In the genomic region with DNA sequence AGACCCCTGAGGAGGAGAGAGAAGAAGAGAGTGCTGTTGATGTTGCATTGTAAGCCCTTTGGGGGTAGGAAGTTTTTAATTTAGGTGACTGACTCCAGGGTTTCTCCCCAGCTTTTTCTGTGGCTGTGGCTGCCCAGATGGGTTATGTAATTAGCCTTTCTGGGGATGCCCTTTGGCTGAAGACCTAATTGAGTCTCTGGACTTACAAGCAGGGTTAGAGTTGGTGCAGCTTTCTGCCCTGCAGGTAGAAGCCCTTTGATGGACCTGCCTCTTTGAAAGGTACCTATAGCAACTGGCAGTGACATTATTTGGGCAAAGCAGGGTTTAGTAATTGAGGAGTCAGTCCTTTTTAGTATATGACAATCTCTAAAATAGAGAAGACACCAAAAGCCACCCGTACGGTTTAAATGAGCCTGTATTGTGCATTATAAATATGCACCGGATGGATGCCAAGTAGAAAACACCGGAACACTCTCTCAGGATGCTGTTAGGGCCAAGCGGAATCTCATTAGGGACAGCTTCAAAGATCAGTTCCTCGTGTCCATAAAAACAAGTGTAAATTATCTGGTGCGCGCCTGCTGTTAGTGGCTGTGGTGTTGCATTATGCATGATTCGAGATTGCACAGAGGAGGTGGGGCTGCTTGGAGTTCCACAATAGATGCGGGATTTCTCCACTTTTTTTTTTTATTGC, we compare ENCODE assay signal across 15 mouse cellular contexts. TPM values are rescaled to one million over a fixed set of nuclear protein-coding genes. Genes with fewer than 3 reads are reported as not detected.
DNase-seq lines count a peak whose midpoint lies in the region; ATAC-seq and TF ChIP-seq lines count a peak whose summit lies in the region.
"Had no signal": no experiment of that assay in that cellular context is flagged by ENCODE, and none has a peak within 500 bp of the region (broad histone marks: within the 10 kb centered on the region; RNA-seq: fewer than 3 reads in every experiment).

No protein-coding gene starts in this region.

- WGBS in forebrain, embryonic 14.5 days, result 7% methylated on average over 10 of the region's 10 CpGs
- WGBS in hindbrain, embryonic 14.5 days, result 19% methylated on average over 10 of the region's 10 CpGs
- 12% methylated on average over 10 of the region's 10 CpGs for WGBS in midbrain, postnatal 0 days

- peak; percentile 93 for ATAC-seq in forebrain, embryonic 14.5 days
- ATAC-seq in hindbrain, embryonic 14.5 days (ENCODE audit: low FRiP score), result peak; percentile 72; the same call in 1 of the 2 replicates
- peak; percentile 34; the same call in 1 of the 2 replicates for ATAC-seq in midbrain, postnatal 0 days (ENCODE audit: low FRiP score)

- peak overlapping the region; percentile 29 for H3K4me2 ChIP-seq in forebrain, embryonic 14.5 days (ENCODE audit: low read length)
- H3K4me2 ChIP-seq in hindbrain, embryonic 14.5 days (replicated peaks), result peak overlapping the region; percentile 22
- peak overlapping the region; percentile 12 for H3K4me2 ChIP-seq in midbrain, postnatal 0 days (ENCODE audit: low read depth, low read length, poor library complexity, severe bottlenecking)
- H3K4me2 ChIP-seq: heart, embryonic 15.5 days; limb, embryonic 15.5 days; lung, embryonic 15.5 days had no signal

- no peak for DNase-seq in left cerebral cortex, adult 2 months (ENCODE audit: extremely low spot score in 1 of 2, low spot score in 2 of 2)
- no peak for DNase-seq in left cerebral cortex, postnatal 36 days (ENCODE audit: low spot score in 2 of 2)
- DNase-seq in forebrain, embryonic 14.5 days (ENCODE audit: low spot score), result peak; percentile 94
- DNase-seq in hindbrain, embryonic 14.5 days (ENCODE audit: low spot score), result peak; percentile 55
- DNase-seq in midbrain, postnatal 0 days (ENCODE audit: low spot score), result peak; percentile 43
- DNase-seq in kidney, postnatal 14 days, result no peak
- DNase-seq in kidney, postnatal 25 days, result no peak
- DNase-seq: cerebellum, adult 9-11 months; gastrocnemius, postnatal 36 days had no signal

- no peaks in the 10 kb centered on the region for H3K27me3 ChIP-seq in forebrain, embryonic 14.5 days (replicated peaks; ENCODE audit: control insufficient read depth, insufficient read depth, low read length)
- H3K27me3 ChIP-seq in hindbrain, embryonic 14.5 days (ENCODE audit: control insufficient read depth, insufficient read depth, low read length), result no peaks in the 10 kb centered on the region
- H3K27me3 ChIP-seq in midbrain, postnatal 0 days (ENCODE audit: insufficient read depth, low read length), result no peaks in the 10 kb centered on the region
- H3K27me3 ChIP-seq: heart, embryonic 15.5 days; limb, embryonic 15.5 days; lung, embryonic 15.5 days had no signal

- peak overlapping the region; percentile 9; the same call in 1 of the 2 replicates for H3K4me3 ChIP-seq in left cerebral cortex, adult 2 months
- no peak overlapping the region for H3K4me3 ChIP-seq in forebrain, embryonic 14.5 days (ENCODE audit: low read depth, low read length)
- H3K4me3 ChIP-seq in hindbrain, embryonic 14.5 days (replicated peaks; ENCODE audit: low read length), result no peak overlapping the region
- no peak overlapping the region for H3K4me3 ChIP-seq in midbrain, postnatal 0 days (ENCODE audit: low read depth, low read length)
- H3K4me3 ChIP-seq: erythroblast, embryonic 14.5 days; heart, embryonic 15.5 days; limb, embryonic 15.5 days; lung, embryonic 15.5 days had no signal

- TF ChIP-seq CTCF in left cerebral cortex, adult 2 months (IDR thresholded peaks at IDR 0.05), result no peak
- TF ChIP-seq CTCF in midbrain, postnatal 0 days (IDR thresholded peaks at IDR 0.05), result no peak

- no peak overlapping the region for H3K9ac ChIP-seq in forebrain, embryonic 14.5 days (ENCODE audit: low read length)
- no peak overlapping the region for H3K9ac ChIP-seq in hindbrain, embryonic 14.5 days
- H3K9ac ChIP-seq in midbrain, postnatal 0 days (replicated peaks; ENCODE audit: low read length, poor library complexity, severe bottlenecking), result no peak overlapping the region
- H3K9ac ChIP-seq: heart, embryonic 15.5 days; limb, embryonic 15.5 days; lung, embryonic 15.5 days had no signal

- peaks cover 53% of the 10 kb centered on the region for H3K4me1 ChIP-seq in forebrain, embryonic 14.5 days (ENCODE audit: control insufficient read depth, insufficient read depth, low read length)
- H3K4me1 ChIP-seq in hindbrain, embryonic 14.5 days (replicated peaks; ENCODE audit: control insufficient read depth, insufficient read depth, low read length), result peaks cover 45% of the 10 kb centered on the region
- H3K4me1 ChIP-seq in midbrain, postnatal 0 days (ENCODE audit: insufficient read depth, low read length), result 0 out of 2 replicates have a peak, but pooled peaks cover 6% of the 10 kb centered on the region

- no peaks in the 10 kb centered on the region for H3K9me3 ChIP-seq in forebrain, embryonic 14.5 days (replicated peaks; ENCODE audit: control insufficient read depth, low read length)
- H3K9me3 ChIP-seq in hindbrain, embryonic 14.5 days (ENCODE audit: control insufficient read depth, low read length), result no peaks in the 10 kb centered on the region
- H3K9me3 ChIP-seq in midbrain, postnatal 0 days (ENCODE audit: low read length), result no peaks in the 10 kb centered on the region
- H3K9me3 ChIP-seq: heart, embryonic 15.5 days; limb, embryonic 15.5 days; lung, embryonic 15.5 days had no signal

- peaks cover 11% of the 10 kb centered on the region; the same call in 1 of the 2 replicates for H3K36me3 ChIP-seq in forebrain, embryonic 14.5 days (ENCODE audit: control insufficient read depth, insufficient read depth, low read length)
- no peaks in the 10 kb centered on the region for H3K36me3 ChIP-seq in hindbrain, embryonic 14.5 days (replicated peaks; ENCODE audit: control insufficient read depth, insufficient read depth)
- H3K36me3 ChIP-seq in midbrain, postnatal 0 days (ENCODE audit: insufficient read depth, low read length), result no peaks in the 10 kb centered on the region
- H3K36me3 ChIP-seq: heart, embryonic 15.5 days; limb, embryonic 15.5 days; lung, embryonic 15.5 days had no signal

- H3K27ac ChIP-seq in left cerebral cortex, adult 2 months, result no peak overlapping the region
- peak overlapping the region; percentile 63 for H3K27ac ChIP-seq in forebrain, embryonic 14.5 days (ENCODE audit: low read depth, low read length)
- 0 out of 2 replicates have a peak overlapping the region, but pooled peaks have one; percentile 28 for H3K27ac ChIP-seq in hindbrain, embryonic 14.5 days
- H3K27ac ChIP-seq in midbrain, postnatal 0 days (ENCODE audit: low read depth, low read length), result no peak overlapping the region
- H3K27ac ChIP-seq: heart, embryonic 15.5 days; limb, embryonic 15.5 days; lung, embryonic 15.5 days; stomach, postnatal 0 days had no signal

- intact Hi-C loops in left cerebral cortex, adult 2 months (cut with DNase I), result loop anchor here (5.0 kb wide), 1 partner anchor 66 kb away; no protein-coding TSS in a partner anchor
- intact Hi-C loops in left cerebral cortex, postnatal 36 days (cut with DNase I), result no loop called here

RNA-seq across cellular contexts. Expression of a gene that starts 22.8 kb away (rescaled TPM):
- 10 to 100 TPM; 30.7 to 32.8 TPM for total RNA-seq in left cerebral cortex, adult 2 months (2021)
- 10 to 100 TPM; 31.9 to 38.8 TPM for total RNA-seq in left cerebral cortex, postnatal 36 days (2021)
- polyA plus RNA-seq in forebrain, embryonic 14.5 days (2014; fragmentation: Nextera tagmentation; extraction: Ambion mirVana), result 164 and 167 TPM in 2 replicates
- polyA plus RNA-seq in hindbrain, embryonic 14.5 days (2014; fragmentation: Nextera tagmentation; extraction: Ambion mirVana), result 138 and 149 TPM in 2 replicates
- 42.6 and 43.2 TPM in 2 replicates for total RNA-seq in midbrain, postnatal 0 days (2014; rRNA removed)
- polyA plus RNA-seq in midbrain, postnatal 0 days (2015; fragmentation: Nextera tagmentation; extraction: Ambion mirVana), result 79.4 and 84.6 TPM in 2 replicates
- total RNA-seq: megakaryocyte, adult 5-6 weeks had no signal
- polyA plus RNA-seq: erythroblast, embryonic 14.5 days had no signal

Comparison
In these comparisons a context has a peak if more than half of its experiments do, and no peak if none do; other contexts are left out.
1. DNase-seq: peak in forebrain, embryonic 14.5 days (single experiment), hindbrain, embryonic 14.5 days (single experiment) and midbrain, postnatal 0 days (single experiment); none in left cerebral cortex, adult 2 months (0 of 2), left cerebral cortex, postnatal 36 days (0 of 2), kidney, postnatal 14 days (single experiment) and kidney, postnatal 25 days (0 of 2).
2. H3K27ac ChIP-seq: peak in forebrain, embryonic 14.5 days (single experiment) and hindbrain, embryonic 14.5 days (single experiment); none in left cerebral cortex, adult 2 months (single experiment) and midbrain, postnatal 0 days (single experiment).
3. ATAC-seq: peak in every context shown above with its lines; median percentile 93 in forebrain, embryonic 14.5 days; 72 in hindbrain, embryonic 14.5 days; 34 in midbrain, postnatal 0 days.
4. Peak in every context shown above with its lines, with median percentiles within 50 percentile points of each other: H3K4me2 ChIP-seq.